Mouse (Mus musculus): Measurements from ENCODE around the gene Gm9817.

DNA sequence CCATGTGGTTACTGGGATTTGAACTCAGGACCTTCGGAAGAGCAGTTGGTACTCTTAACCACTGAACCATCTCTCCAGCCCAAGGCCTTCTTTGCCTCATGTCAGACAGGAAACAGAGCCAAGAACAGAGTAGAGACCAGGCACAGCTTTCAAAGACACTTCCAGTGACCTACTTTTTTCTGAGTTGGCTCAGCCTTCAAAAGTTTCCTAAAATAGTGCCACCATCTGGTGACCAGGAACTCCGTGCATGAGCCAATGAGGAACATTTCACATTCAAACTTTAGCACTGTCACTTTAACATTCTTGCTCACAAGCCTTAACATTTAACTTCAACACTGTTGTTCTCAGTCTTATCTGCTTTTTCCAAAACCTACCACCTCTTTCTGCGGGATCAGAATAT is 2.3 kb downstream of the Gm9817 start:
- TF ChIP-seq CTCF (IDR thresholded peaks at IDR 0.05; ENCODE audit: low read depth) (no peak), EP300 (IDR thresholded peaks at IDR 0.05; ENCODE audit: low read depth) (no peak)

All from heart, postnatal 0 days (tissue).